Mouse (Mus musculus) ES-Bruce4 (cell line): Measurements from ENCODE around the gene Atrip.

Experiments used
- CTCF ChIP-seq: IDR thresholded peaks from one replicate; pipeline ENCODE4 v1.8.1; 2011; ENCODE audit warnings: low read depth, low read length
- POLR2A ChIP-seq: IDR thresholded peaks from one replicate; pipeline ENCODE4 v1.8.1; 2011; ENCODE audit warnings: low read length; ENCODE audit not compliant: insufficient read depth

DNA sequence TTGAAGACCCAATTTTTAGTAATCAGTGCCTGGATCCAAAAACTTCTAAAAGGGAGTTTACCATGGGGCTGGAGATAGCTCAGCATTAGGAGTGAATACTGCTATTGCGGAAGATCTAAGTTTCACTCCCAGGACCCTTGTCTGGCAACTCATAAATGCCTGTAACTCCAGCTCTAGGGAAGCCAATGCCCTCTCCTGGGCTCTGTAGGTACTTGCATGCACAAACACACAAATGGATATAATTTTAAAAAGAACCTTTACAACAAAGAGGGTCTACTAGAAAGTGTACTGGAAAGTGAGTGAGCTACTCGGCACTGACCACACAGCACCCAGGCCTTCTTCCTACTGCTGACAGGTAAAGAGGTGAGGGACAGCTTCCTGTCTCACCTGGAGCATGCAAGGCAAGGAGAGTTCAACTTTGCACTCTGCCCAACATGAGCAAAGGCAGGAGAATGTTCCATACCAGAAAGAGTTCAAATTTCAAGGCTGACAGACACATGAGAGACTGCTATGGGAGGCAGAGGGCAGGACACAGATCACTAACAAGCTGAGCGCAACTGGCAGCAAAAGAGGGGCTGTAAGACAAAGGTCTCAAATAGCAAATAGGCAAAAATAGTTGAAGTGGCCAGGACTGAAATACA lies 5.7 kb downstream of the Atrip start:
- no peak for TF ChIP-seq POLR2A
- no peak for TF ChIP-seq CTCF
